Mouse (Mus musculus): ENCODE results near the gene Eml5. TPM values are rescaled to one million over a fixed set of nuclear protein-coding genes. Genes with fewer than 3 reads are reported as not detected.

Gene Eml5
- polyA plus RNA-seq (2014; fragmentation: Illumina TruSeq; extraction: RNeasy Lipid Tissue Mini Kit (QIAGEN cat#74804); ENCODE audit: low read depth, low replicate concordance) = 11.3 TPM

GRCm38 (mm10) chr12:98900881-98901801, at the start of gene Eml5:
TSS of gene Eml5 (minus strand) at chr12:98901484.

GRCm38 (mm10) chr12:98920194-98920991, 19.1 kb upstream of the Eml5 start, which contains the start of gene Ttc8:
TSS of gene Ttc8 (plus strand) at chr12:98920574.

GRCm38 (mm10) chr12:98746746-98747379, 154.4 kb downstream of the Eml5 start, which contains the start of gene Zc3h14:
TSS of gene Zc3h14 (plus strand) at chr12:98746964.

GRCm38 (mm10) chr12:98736951-98737800, 164.1 kb downstream of the Eml5 start, which contains the start of gene Ptpn21:
TSS of gene Ptpn21 (minus strand) at chr12:98737405.

Other genes with a start within 250 kb of the Eml5 start
- gene Ptpn21, start 164.1 kb downstream of the Eml5 start, polyA plus RNA-seq (2014; fragmentation: Illumina TruSeq; extraction: RNeasy Lipid Tissue Mini Kit (QIAGEN cat#74804); ENCODE audit: low read depth, low replicate concordance) = 15.8 TPM
- gene Zc3h14, start 154.5 kb downstream of the Eml5 start, polyA plus RNA-seq (2014; fragmentation: Illumina TruSeq; extraction: RNeasy Lipid Tissue Mini Kit (QIAGEN cat#74804); ENCODE audit: low read depth, low replicate concordance) = 188 TPM
- 11.5 TPM for gene Ttc8, start 19.1 kb upstream of the Eml5 start, polyA plus RNA-seq (2014; fragmentation: Illumina TruSeq; extraction: RNeasy Lipid Tissue Mini Kit (QIAGEN cat#74804); ENCODE audit: low read depth, low replicate concordance)

All from sigmoid colon, adult 10 weeks (tissue).